Mouse (Mus musculus) E14TG2a.4 (cell line): ENCODE measurements around the gene Stard13.

Experiments used
- CTCF ChIP-seq: conservative IDR thresholded peaks from 2 replicates; pipeline ENCODE4 v1.5.1; 2014; ENCODE audit warnings: low read length
- NANOG ChIP-seq: IDR thresholded peaks from 2 replicates; pipeline ENCODE4 v1.6.1; 2014; ENCODE audit warnings: borderline replicate concordance, low read length, mixed read lengths

DNA sequence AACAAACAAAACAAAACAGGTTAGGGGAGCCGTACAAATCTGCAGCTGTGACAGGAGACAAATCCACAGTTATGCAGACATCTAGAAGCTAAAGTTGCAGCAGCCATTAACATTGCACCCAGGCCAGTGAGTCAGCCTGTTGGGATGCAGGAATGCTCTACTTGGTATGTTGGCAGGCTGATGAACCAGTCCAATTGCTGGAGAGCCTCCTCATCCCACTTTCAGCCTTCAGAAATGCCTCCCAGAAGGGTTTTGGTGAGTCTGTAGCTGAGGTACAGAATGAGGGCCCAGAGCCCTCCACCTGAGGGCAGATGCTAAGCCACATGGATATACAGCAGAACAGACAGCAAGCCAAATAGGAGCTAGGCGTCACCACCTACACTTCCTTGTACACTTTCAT is 164.1 kb downstream of the Stard13 start:
- TF ChIP-seq NANOG (no peak), CTCF (no peak)
